Mouse (Mus musculus) spleen, adult 2 months (tissue): ENCODE measurements around the gene Tanc1. TPM values are rescaled to one million over a fixed set of nuclear protein-coding genes. Genes with fewer than 3 reads are reported as not detected.

Experiments used
- DNase-seq, 2 experiments: peaks; one replicate each; pipeline versions ENCODE4 v3.0.0 to v3.0.0-alpha.2; 2012 to 2021; ENCODE audit warnings: low spot score in 2 of 2, low read depth in 1 of 2
- H3K27ac ChIP-seq: fragments of 200-500 bp; 2 replicates; pipeline ENCODE4 v1.5.1; 2012; ENCODE audit warnings: low read length, inconsistent platforms; ENCODE audit not compliant: insufficient read depth
- H3K27me3 ChIP-seq: fragments of 200-500 bp; 2 replicates; pipeline ENCODE4 v1.6.1; 2012; ENCODE audit warnings: mild to moderate bottlenecking, moderate library complexity, low read length, inconsistent platforms; ENCODE audit not compliant: control insufficient read depth, insufficient read depth
- H3K36me3 ChIP-seq: fragments of 200-500 bp; 2 replicates; pipeline ENCODE4 v1.6.1; 2012; ENCODE audit warnings: mild to moderate bottlenecking, low read length, inconsistent platforms; ENCODE audit not compliant: control insufficient read depth, insufficient read depth
- H3K4me1 ChIP-seq: fragments of 200-500 bp; 2 replicates; pipeline ENCODE4 v1.6.1; 2011; ENCODE audit warnings: inconsistent platforms; ENCODE audit not compliant: control insufficient read depth, insufficient read depth, insufficient read length
- H3K4me3 ChIP-seq: fragments of 200-500 bp; 2 replicates; pipeline ENCODE4 v1.5.1; 2011; ENCODE audit warnings: mild to moderate bottlenecking, inconsistent platforms; ENCODE audit not compliant: insufficient read depth, insufficient read length; ENCODE audit errors: extremely low read depth
- CTCF ChIP-seq: fragments of 200-500 bp; IDR thresholded peaks from 2 replicates; pipeline ENCODE4 v1.5.1; 2011; ENCODE audit warnings: mild to moderate bottlenecking, inconsistent platforms; ENCODE audit not compliant: insufficient read depth, insufficient read length, insufficient replicate concordance; ENCODE audit errors: extremely low read depth
- POLR2A ChIP-seq: fragments of 200-500 bp; IDR thresholded peaks from 2 replicates; pipeline ENCODE4 v1.6.1; 2011; ENCODE audit warnings: low read depth, low read length, inconsistent platforms
- WGBS: fragments of 180-500 bp; shearing (Covaris S2); methylation state at CpG from one replicate; pipeline ENCODE4 v1.1.7; 2018; 5-methylcytosine and 5-hydroxymethylcytosine counted together
- polyA plus RNA-seq: library from polyadenylated mRNA; depleted of rRNA; stranded (reverse); fragments of >200 nt; gene quantifications from 2 replicates; pipeline ENCODE4 v1.2.3, GENCODE M21; 2012

The Tanc1 gene
- polyA plus RNA-seq, 1 experiment = 5.5 TPM

DNA sequence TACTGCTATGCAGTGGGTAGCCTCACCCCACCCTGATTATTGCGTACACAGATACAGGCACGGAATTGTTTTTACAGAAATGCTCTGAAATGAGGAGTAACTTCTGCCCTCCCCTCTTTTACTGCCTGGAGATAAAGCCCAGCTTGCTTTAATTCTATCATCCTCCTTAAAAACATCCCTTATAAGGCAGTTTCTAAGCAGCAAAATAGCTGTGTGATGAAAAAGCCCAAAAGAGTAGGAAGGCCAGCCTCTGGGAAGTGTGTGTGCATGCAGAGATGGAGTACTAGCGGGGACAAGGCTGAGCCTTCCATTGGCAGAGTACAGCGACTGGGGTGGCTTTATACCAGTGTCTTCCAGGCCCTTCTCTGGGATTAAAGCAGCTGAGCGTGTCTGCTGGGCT lies 140.9 kb downstream of the Tanc1 start:
- no peak for TF ChIP-seq POLR2A
- no peak for TF ChIP-seq CTCF
- no peak overlapping the region for H3K4me3 ChIP-seq
- no peaks in the 10 kb centered on the region for H3K27me3 ChIP-seq
- no peak overlapping the region for H3K27ac ChIP-seq
- no peaks in the 10 kb centered on the region for H3K36me3 ChIP-seq
- no peak for DNase-seq
- no peaks in the 10 kb centered on the region for H3K4me1 ChIP-seq
- WGBS = 90% methylated on average over 5 of the region's 5 CpGs

DNA sequence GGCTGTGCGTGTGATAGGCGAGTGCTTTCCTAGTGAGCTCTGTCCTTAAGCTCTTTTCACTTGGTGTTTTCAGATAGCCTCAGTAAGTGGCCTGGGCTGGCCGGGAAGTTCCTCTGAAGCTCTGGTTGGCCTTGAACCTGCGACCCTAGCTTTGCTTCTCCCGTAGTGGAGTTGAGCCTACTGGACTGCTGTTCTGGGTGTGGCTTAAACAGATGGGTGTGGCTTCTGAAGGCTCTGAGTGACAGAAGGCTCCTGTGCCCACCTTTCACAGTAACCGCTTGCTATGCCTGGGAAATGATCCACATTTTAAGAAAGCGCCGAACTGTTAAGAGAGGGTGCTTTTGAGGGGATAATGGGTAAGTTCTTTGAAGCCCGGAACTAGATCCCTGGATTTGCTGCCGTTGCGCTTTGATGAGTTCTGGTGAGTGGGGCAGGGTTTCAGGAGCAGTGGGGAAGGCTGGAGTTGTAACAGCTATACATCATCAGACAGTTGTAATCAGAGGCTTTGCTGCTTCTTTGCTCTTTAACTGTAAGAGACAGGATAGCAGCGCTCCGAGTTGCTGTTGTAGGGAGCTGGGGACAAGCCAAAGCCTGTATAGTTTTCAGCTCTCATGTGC lies 144.4 kb downstream of the Tanc1 start:
- Histone ChIP-seq H3K27me3 (no peaks in the 10 kb centered on the region), H3K27ac (no peak overlapping the region), H3K36me3 (no peaks in the 10 kb centered on the region), H3K4me3 (no peak overlapping the region), H3K4me1 (no peaks in the 10 kb centered on the region)
- DNase-seq = no peak
- TF ChIP-seq CTCF (no peak), POLR2A (no peak)
- 87% methylated on average over 13 of the region's 13 CpGs for WGBS

DNA sequence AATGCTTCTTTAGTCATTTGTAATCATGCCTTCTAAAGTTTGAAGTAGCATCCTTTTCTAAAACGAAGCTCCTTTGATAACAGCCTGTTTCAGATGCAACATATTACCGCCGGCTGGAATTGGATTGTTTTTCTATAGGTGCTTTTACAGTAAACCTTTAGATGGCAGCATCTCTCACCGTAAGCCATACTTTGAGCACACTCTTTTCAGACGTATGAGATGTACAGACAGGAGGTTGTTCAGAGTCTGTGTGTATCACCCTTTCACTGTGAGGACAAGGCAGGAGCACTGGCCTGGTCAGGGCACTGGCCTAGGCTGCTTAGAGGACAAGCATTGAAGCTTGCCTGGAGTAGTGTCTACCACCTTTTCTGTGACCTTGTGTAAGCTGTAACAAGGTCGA lies 145.2 kb downstream of the Tanc1 start:
- WGBS = 64% methylated on average over 6 of the region's 6 CpGs
- H3K4me1 ChIP-seq = no peaks in the 10 kb centered on the region

DNA sequence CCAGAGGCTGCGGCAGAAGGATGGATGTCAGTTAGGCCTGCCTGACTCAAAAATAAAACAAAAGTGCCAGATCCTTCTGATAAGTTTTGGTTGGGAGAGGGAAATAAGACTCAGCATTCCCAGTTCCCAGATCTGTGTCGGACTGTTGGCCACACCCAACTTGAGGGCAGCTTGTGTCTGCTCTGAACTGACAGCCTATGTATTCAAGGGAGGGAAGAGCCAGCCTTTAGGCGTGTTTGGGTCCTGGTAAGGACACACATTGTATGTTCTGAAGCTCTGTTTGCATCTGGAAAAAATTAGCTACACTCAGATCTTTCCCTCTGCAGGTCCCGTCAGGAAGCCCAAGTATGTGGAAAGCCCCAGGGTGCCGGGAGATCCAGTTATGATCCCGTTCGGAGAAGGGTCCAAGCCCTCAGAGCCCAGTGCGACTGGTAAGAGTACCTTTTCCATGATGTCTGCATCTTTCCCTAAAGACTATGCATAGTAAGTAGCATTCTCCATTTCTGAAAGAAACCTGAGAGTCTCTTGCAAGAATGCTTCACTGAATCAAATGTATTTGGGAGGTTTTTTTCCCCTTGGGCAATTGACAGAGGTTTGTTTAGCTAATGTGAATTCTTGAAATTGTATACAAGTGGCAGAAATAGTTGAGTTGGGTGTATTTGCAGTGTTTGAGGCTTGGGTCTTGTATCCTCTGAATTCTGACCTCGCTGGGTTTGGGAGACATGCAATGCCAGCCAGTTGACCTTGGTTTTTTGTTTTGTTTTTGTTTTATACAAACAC lies 146.5 kb downstream of the Tanc1 start:
- no peak overlapping the region for H3K27ac ChIP-seq
- 88% methylated on average over 9 of the region's 9 CpGs for WGBS
- H3K36me3 ChIP-seq = no peaks in the 10 kb centered on the region
- DNase-seq = no peak
- H3K27me3 ChIP-seq = no peaks in the 10 kb centered on the region
- no peak overlapping the region for H3K4me3 ChIP-seq
- H3K4me1 ChIP-seq = no peaks in the 10 kb centered on the region
- TF ChIP-seq CTCF (no peak), POLR2A (no peak)

More for the DNA sequence above, 145.2 kb downstream of the Tanc1 start:
- no peaks in the 10 kb centered on the region for H3K27me3 ChIP-seq
- TF ChIP-seq POLR2A (no peak), CTCF (no peak)
- DNase-seq = no peak
- H3K4me3 ChIP-seq = no peak overlapping the region
- no peak overlapping the region for H3K27ac ChIP-seq
- no peaks in the 10 kb centered on the region for H3K36me3 ChIP-seq

DNA sequence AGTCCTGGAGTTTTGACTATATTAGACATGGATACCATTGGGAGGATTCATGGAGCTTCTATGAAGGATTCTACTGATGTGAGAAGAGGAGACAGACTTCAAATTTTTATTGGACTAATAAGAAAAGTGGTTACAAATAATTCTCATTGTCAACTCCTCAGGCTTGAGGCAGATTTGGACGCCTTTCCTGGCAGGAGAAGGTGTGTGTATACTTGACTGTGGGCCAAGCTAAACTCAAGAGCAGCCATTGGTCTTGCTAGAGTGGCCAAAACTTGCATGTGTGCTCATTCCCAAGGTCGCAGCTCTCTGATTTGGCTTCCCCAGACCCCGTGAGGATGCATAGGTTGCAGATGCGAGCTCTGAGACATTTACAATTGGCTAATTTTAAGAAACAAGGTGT lies 148.9 kb downstream of the Tanc1 start:
- Histone ChIP-seq H3K4me3 (no peak overlapping the region), H3K27me3 (no peaks in the 10 kb centered on the region), H3K4me1 (no peaks in the 10 kb centered on the region), H3K36me3 (no peaks in the 10 kb centered on the region), H3K27ac (no peak overlapping the region)
- 93% methylated on average over 4 of the region's 4 CpGs for WGBS
- no peak for TF ChIP-seq POLR2A
- no peak for TF ChIP-seq CTCF
- DNase-seq = no peak

DNA sequence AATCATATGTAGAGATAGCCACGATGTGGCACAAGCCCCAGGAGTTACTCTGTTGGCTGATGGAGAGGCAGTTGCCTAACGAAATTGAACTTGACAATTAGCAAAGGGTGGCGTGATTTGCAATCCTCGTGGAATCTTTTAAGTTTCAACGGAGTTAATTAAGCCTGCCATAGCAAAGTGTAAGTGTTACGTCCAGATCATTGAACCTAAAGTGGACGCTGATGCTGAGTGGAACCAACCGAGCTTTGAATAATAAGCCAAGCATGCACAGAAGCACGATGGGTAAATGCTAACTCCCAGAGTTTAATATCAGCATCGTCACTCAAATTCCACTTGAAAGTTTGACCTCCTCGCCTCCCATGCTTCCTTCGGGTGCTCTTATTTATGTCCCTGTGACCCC lies 149.3 kb downstream of the Tanc1 start:
- 88% methylated on average over 12 of the region's 12 CpGs for WGBS
- TF ChIP-seq POLR2A (no peak), CTCF (no peak)

DNA sequence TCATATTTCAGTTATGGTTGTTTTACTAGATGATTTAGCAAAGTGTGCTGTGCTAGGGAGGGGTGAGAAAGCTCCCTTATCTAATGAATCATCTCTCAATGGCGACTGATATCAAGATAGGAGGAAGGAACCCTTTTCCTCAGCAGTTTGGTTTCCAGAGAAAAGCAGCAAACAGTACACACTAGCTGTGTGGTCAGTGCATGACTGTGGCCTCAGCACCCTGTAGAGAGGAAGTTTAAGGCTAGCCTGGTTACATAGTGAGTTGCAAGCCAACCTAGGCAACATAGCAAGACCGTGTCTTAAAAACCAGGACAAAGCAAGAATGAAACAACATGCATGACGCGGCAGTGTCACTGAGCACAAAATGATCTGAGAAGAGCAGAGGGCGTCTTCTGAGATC lies 150.4 kb downstream of the Tanc1 start:
- H3K27me3 ChIP-seq = no peaks in the 10 kb centered on the region
- TF ChIP-seq POLR2A = no peak
- TF ChIP-seq CTCF = no peak
- DNase-seq = no peak
- WGBS = 76% methylated on average over 5 of the region's 5 CpGs
- no peak overlapping the region for H3K27ac ChIP-seq
- H3K4me1 ChIP-seq = no peaks in the 10 kb centered on the region
- H3K36me3 ChIP-seq = no peaks in the 10 kb centered on the region
- no peak overlapping the region for H3K4me3 ChIP-seq

More for the DNA sequence above, 149.3 kb downstream of the Tanc1 start:
- Histone ChIP-seq H3K4me3 (no peak overlapping the region), H3K27ac (no peak overlapping the region), H3K36me3 (no peaks in the 10 kb centered on the region), H3K27me3 (no peaks in the 10 kb centered on the region), H3K4me1 (no peaks in the 10 kb centered on the region)
- no peak for DNase-seq
